Mouse (Mus musculus): ENCODE results near the gene Gtsf1.

DNA sequence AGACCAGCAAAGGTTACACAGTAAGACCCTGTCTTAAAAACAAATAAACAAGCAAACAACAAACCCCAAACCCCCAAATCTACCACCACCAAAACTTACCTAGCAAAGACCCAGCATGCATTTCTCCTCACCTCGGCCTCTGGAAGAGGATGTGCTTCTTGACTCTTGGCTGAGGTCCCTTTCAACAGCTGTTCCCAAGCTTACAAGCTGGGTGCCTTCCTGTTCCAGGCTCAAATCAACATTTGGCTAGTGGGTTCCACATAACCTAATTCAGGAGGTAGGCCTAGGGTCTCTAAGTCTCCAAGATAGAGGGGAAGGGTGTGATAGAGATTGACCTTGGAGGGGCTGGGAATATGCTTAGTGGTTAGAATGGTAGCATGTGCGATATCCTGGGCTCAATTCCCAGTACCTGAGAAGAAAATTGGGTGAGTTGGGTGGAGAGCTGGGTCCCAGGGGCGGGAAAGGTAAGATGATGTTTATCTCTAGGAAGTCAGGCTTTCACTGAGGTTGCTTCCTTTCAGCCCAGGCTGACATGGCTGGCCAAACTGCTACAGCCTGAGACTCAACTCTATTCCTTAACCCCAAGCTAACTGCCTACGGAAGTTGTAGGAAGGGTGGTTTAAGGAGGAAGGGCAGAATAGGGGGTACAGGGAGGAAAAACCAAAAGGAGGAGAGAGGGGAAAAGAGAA lies 55.0 kb downstream of the Gtsf1 start:
- TF ChIP-seq CTCF (IDR thresholded peaks at IDR 0.05; ENCODE audit: borderline replicate concordance, insufficient read depth, low read depth, low read length) = no peak
- no peak for TF ChIP-seq POLR2A (IDR thresholded peaks at IDR 0.05; ENCODE audit: borderline replicate concordance, insufficient read depth, low read length)
